Mouse (Mus musculus): Measurements from ENCODE around the gene Ifih1. TPM values are rescaled to one million over a fixed set of nuclear protein-coding genes. Genes with fewer than 3 reads are reported as not detected.

The Ifih1 gene
- total and polyA plus RNA-seq, 2 experiments from 2014 or later: 2.0 to 3.5 TPM

- H3K9me3 ChIP-seq (ENCODE audit: low read length): no peaks in the 10 kb centered on the region
- WGBS: 57% methylated on average over 3 of the region's 3 CpGs
- H3K36me3 ChIP-seq (ENCODE audit: insufficient read depth, low read length): no peaks in the 10 kb centered on the region
- H3K4me1 ChIP-seq (ENCODE audit: insufficient read depth, low read length): no peaks in the 10 kb centered on the region
- no peak overlapping the region for H3K4me3 ChIP-seq (ENCODE audit: low read length)
- H3K27ac ChIP-seq: no peak overlapping the region
- ATAC-seq: no peak
- H3K27me3 ChIP-seq (ENCODE audit: insufficient read depth, low read length): no peaks in the 10 kb centered on the region
- DNase-seq (ENCODE audit: low spot score): no peak
- H3K4me2 ChIP-seq (ENCODE audit: low read depth, low read length): no peak overlapping the region
- TF ChIP-seq CTCF (IDR thresholded peaks at IDR 0.05; ENCODE audit: low read depth): no peak
- no peak overlapping the region for H3K9ac ChIP-seq (replicated peaks; ENCODE audit: low read length)
Measured at GRCm38 (mm10) chr2:62669848-62670247, 23.8 kb upstream of the Ifih1 start.

DNA sequence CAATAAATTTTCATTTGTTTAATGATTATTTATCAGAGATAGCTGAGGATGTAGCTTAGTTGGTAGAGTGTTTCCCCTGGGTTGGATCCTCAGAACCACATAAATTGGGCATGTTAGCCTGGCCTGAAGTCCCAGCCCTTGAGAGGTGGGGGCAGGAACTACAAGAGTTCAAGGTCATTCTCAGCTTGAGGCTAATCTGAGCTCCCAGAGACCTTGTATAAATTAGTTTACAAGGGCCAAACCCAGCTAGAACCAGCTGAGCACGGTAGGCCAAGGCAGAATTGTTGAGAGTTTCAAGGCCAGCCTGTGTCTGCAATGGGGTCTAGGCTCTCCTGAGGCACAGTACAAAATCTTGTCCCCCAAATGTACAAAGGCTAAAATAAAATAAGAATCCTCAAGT is 19.5 kb upstream of the Ifih1 start:
- Histone ChIP-seq H3K9ac (replicated peaks; ENCODE audit: low read length) (no peak overlapping the region), H3K27ac (no peak overlapping the region), H3K36me3 (ENCODE audit: insufficient read depth, low read length) (no peaks in the 10 kb centered on the region), H3K4me1 (ENCODE audit: insufficient read depth, low read length) (no peaks in the 10 kb centered on the region), H3K9me3 (ENCODE audit: low read length) (no peaks in the 10 kb centered on the region), H3K4me3 (ENCODE audit: low read length) (no peak overlapping the region), H3K27me3 (ENCODE audit: insufficient read depth, low read length) (no peaks in the 10 kb centered on the region), H3K4me2 (ENCODE audit: low read depth, low read length) (no peak overlapping the region)
- WGBS: 52% methylated on average over 1 of the region's 1 CpGs
- ATAC-seq: no peak
- TF ChIP-seq CTCF (IDR thresholded peaks at IDR 0.05; ENCODE audit: low read depth): no peak
- DNase-seq (ENCODE audit: low spot score): no peak

- no peaks in the 10 kb centered on the region for H3K27me3 ChIP-seq (ENCODE audit: insufficient read depth, low read length)
- peak overlapping the region; percentile 91 for H3K4me2 ChIP-seq (ENCODE audit: low read depth, low read length)
- ATAC-seq (no peak), DNase-seq (ENCODE audit: low spot score) (no peak)
- H3K4me3 ChIP-seq (ENCODE audit: low read length): peak overlapping the region; percentile 70
- H3K9me3 ChIP-seq (ENCODE audit: low read length): no peaks in the 10 kb centered on the region
- no peaks in the 10 kb centered on the region for H3K36me3 ChIP-seq (ENCODE audit: insufficient read depth, low read length)
- H3K9ac ChIP-seq (replicated peaks; ENCODE audit: low read length): no peak overlapping the region; the same call in 1 of the 2 replicates
- 66% methylated on average over 7 of the region's 7 CpGs for WGBS
- no peaks in the 10 kb centered on the region for H3K4me1 ChIP-seq (ENCODE audit: insufficient read depth, low read length)
- H3K27ac ChIP-seq: no peak overlapping the region
- TF ChIP-seq CTCF (IDR thresholded peaks at IDR 0.05; ENCODE audit: low read depth): no peak
Measured at GRCm38 (mm10) chr2:62664839-62665238, 18.8 kb upstream of the Ifih1 start.

- no peaks in the 10 kb centered on the region for H3K36me3 ChIP-seq (ENCODE audit: insufficient read depth, low read length)
- H3K4me1 ChIP-seq (ENCODE audit: insufficient read depth, low read length): no peaks in the 10 kb centered on the region
- no peak for TF ChIP-seq CTCF (IDR thresholded peaks at IDR 0.05; ENCODE audit: low read depth)
- peak; percentile 99 for ATAC-seq
- H3K9me3 ChIP-seq (ENCODE audit: low read length): no peaks in the 10 kb centered on the region
- H3K4me2 ChIP-seq (ENCODE audit: low read depth, low read length): peak within 1 kb of the TSS; percentile 91
- DNase-seq (ENCODE audit: low spot score): peak; percentile 90
- no peak within 1 kb of the TSS for H3K27ac ChIP-seq
- H3K4me3 ChIP-seq (ENCODE audit: low read length): peak within 1 kb of the TSS; percentile 70
- H3K27me3 ChIP-seq (ENCODE audit: insufficient read depth, low read length): no peaks in the 10 kb centered on the region
- WGBS: 1% methylated on average over 43 of the region's 43 CpGs
- peak within 1 kb of the TSS; percentile 63 for H3K9ac ChIP-seq (replicated peaks; ENCODE audit: low read length)
Measured at GRCm38 (mm10) chr2:62664135-62664670, 18.1 kb upstream of the Ifih1 start, which contains the start of gene Gca. Gene Gca, plus strand, starts transcription at chr2:62664285.

DNA sequence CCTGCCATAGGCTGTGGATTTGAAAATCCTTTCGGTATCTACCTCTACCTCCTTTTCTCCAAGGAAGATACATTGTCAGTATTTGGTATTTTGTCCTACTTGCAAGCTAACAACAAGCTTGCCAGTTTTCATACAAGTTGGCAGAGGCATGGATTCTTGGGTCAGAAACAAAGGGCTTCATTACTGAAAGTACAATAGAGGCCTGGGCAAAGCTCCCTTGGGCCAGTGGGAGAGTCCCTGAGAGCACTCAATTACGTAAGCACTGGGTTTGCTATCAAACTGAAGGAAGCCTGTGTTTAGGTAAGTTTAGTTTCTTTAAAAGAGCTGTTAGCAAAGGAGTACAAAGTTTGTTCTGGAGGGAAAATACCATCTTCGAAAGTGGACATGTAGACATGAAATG is 16.5 kb upstream of the Ifih1 start:
- Histone ChIP-seq H3K36me3 (ENCODE audit: insufficient read depth, low read length) (no peaks in the 10 kb centered on the region), H3K27ac (no peak overlapping the region), H3K4me2 (ENCODE audit: low read depth, low read length) (no peak overlapping the region), H3K27me3 (ENCODE audit: insufficient read depth, low read length) (no peaks in the 10 kb centered on the region), H3K9ac (replicated peaks; ENCODE audit: low read length) (no peak overlapping the region), H3K4me3 (ENCODE audit: low read length) (no peak overlapping the region), H3K4me1 (ENCODE audit: insufficient read depth, low read length) (no peaks in the 10 kb centered on the region), H3K9me3 (ENCODE audit: low read length) (no peaks in the 10 kb centered on the region)
- no peak for TF ChIP-seq CTCF (IDR thresholded peaks at IDR 0.05; ENCODE audit: low read depth)
- DNase-seq (ENCODE audit: low spot score) (no peak), ATAC-seq (no peak)
- WGBS: 72% methylated on average over 3 of the region's 3 CpGs

DNA sequence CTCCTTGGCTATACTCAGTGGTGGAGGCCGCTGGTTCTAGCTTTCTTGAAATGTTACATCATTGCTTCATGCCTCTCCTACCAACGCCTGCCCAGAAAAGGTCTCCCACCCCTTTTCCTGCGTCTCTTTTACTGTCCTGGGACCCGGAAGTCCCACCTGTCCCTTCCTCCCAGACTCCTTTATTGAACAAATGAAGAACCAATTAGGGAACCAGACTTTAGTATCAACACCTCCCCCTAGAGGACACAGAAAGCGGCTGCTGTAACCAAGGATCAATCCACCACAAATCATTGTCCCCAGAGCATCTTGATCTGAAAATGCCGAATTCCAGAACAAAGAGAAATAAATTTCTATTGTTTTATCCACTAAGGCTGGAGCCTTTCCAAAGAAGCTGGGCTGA is 14.5 kb upstream of the Ifih1 start:
- no peaks in the 10 kb centered on the region for H3K27me3 ChIP-seq (ENCODE audit: insufficient read depth, low read length)
- H3K4me1 ChIP-seq (ENCODE audit: insufficient read depth, low read length): no peaks in the 10 kb centered on the region
- DNase-seq (ENCODE audit: low spot score) (no peak), ATAC-seq (no peak)
- 52% methylated on average over 6 of the region's 6 CpGs for WGBS
- H3K9me3 ChIP-seq (ENCODE audit: low read length): no peaks in the 10 kb centered on the region
- no peak overlapping the region for H3K27ac ChIP-seq
- no peak overlapping the region for H3K4me3 ChIP-seq (ENCODE audit: low read length)
- no peak overlapping the region for H3K4me2 ChIP-seq (ENCODE audit: low read depth, low read length)
- H3K36me3 ChIP-seq (ENCODE audit: insufficient read depth, low read length): no peaks in the 10 kb centered on the region
- H3K9ac ChIP-seq (replicated peaks; ENCODE audit: low read length): no peak overlapping the region
- TF ChIP-seq CTCF (IDR thresholded peaks at IDR 0.05; ENCODE audit: low read depth): no peak; the same call in 1 of the 2 replicates

DNA sequence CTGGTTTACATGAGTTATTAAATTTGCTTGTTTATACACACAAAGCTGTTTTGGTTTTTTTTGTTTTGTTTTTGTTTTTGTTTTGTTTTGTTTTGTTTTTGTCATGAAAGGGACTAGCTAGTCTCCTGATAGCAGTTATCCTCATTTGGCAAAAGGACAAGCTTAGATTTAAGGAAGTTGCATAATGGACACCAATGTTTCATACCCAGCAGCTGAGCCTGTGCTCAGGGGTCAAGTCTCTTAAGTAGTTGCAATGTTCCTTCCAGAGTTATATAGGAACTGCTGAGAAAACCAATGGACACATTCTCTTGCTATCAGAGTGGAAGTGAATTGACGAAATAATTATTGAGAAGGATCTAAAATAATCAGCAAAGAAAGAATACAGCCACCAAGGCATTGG is 10.0 kb upstream of the Ifih1 start:
- Histone ChIP-seq H3K4me3 (ENCODE audit: low read length) (no peak overlapping the region), H3K4me1 (ENCODE audit: insufficient read depth, low read length) (no peaks in the 10 kb centered on the region), H3K4me2 (ENCODE audit: low read depth, low read length) (no peak overlapping the region), H3K27ac (no peak overlapping the region), H3K9me3 (ENCODE audit: low read length) (no peaks in the 10 kb centered on the region), H3K27me3 (ENCODE audit: insufficient read depth, low read length) (no peaks in the 10 kb centered on the region), H3K36me3 (ENCODE audit: insufficient read depth, low read length) (no peaks in the 10 kb centered on the region), H3K9ac (replicated peaks; ENCODE audit: low read length) (no peak overlapping the region)
- no peak for DNase-seq (ENCODE audit: low spot score)
- WGBS: 78% methylated on average over 1 of the region's 1 CpGs
- no peak for ATAC-seq
- TF ChIP-seq CTCF (IDR thresholded peaks at IDR 0.05; ENCODE audit: low read depth): no peak
